Mouse (Mus musculus) heart, adult 2 months (tissue): ENCODE results near the gene Mnat1.

Experiments used
- CTCF ChIP-seq: fragments of 200-600 bp; IDR thresholded peaks from 2 replicates; pipeline ENCODE4 v1.8.1; 2022; ENCODE audit warnings: antibody characterized with exemption, mild to moderate bottlenecking, moderate library complexity
- EP300 ChIP-seq: fragments of 200-500 bp; IDR thresholded peaks from 2 replicates; pipeline ENCODE4 v1.6.1; 2011; ENCODE audit warnings: low read depth, low read length, control low read depth; ENCODE audit not compliant: insufficient read depth
- POLR2A ChIP-seq: fragments of 200-500 bp; IDR thresholded peaks from 2 replicates; pipeline ENCODE4 v1.6.1; 2011; ENCODE audit warnings: mild to moderate bottlenecking, low read depth, low read length, control low read depth; ENCODE audit not compliant: insufficient read depth

- TF ChIP-seq CTCF, result no peak
- no peak for TF ChIP-seq POLR2A
- TF ChIP-seq EP300, result no peak
Observed at GRCm38 (mm10) chr12:73083773-73084172, 39.7 kb upstream of the Mnat1 start.
